Mouse (Mus musculus): ENCODE data around the gene Mocs2.

Mocs2 gene

DNA sequence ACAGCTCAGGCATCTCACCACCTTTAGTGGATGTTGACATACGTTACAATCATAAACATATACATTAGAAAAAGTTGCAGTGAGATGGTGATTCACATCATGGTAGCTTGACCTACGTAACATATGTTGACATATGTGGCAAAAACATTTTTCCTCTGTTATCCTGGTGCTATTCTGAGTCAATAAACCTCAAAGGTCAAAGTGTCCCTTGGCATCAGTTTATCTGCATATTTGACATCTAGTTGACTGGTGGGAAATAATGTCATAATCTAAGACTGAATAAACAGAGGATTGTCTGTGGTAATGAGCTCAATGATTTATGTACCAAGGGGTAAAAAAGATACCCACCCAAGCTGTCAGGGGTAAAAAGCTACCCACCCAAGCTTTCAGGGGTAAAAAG lies 35.1 kb downstream of the Mocs2 start:
- DNase-seq (ENCODE audit: low read depth, low spot score) = no peak

DNA sequence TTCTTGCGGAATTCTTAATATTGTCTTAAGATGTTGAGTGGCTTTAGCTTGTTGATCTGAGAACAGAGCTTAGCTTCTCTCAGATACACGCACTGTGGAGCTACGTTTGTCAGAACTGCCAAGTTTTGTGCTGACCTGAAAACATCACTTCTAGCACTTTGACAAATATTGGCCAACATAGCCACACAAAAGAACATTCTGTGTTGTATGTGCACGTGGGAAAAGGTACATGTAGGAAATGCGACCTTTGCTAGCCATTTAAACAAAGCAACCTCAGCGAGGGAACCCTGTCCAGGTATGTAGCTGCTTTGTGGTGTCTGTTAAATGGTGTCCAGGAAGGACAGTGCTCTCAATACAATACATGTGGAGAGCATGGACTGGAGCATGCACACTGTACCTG lies 36.0 kb downstream of the Mocs2 start:
- DNase-seq (ENCODE audit: low read depth, low spot score) = no peak

DNA sequence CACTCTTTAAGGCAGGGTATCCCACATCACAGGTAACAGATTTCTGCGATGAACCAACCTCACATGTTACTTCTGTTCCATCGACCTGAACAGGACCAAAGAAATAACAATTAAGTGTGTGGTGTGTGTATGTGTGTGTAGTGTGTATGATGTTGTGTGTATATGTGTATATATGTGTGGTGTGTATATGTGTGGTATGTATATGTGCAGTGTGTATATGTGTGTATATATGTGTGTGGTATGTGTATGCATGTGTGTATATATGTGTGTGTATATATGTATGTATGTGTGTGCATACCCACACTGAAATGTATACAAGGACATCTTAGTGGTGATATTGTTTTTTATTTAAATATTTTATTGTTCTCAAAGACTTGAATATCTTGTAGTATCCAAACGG lies 36.4 kb downstream of the Mocs2 start:
- no peak for DNase-seq (ENCODE audit: low read depth, low spot score)

DNA sequence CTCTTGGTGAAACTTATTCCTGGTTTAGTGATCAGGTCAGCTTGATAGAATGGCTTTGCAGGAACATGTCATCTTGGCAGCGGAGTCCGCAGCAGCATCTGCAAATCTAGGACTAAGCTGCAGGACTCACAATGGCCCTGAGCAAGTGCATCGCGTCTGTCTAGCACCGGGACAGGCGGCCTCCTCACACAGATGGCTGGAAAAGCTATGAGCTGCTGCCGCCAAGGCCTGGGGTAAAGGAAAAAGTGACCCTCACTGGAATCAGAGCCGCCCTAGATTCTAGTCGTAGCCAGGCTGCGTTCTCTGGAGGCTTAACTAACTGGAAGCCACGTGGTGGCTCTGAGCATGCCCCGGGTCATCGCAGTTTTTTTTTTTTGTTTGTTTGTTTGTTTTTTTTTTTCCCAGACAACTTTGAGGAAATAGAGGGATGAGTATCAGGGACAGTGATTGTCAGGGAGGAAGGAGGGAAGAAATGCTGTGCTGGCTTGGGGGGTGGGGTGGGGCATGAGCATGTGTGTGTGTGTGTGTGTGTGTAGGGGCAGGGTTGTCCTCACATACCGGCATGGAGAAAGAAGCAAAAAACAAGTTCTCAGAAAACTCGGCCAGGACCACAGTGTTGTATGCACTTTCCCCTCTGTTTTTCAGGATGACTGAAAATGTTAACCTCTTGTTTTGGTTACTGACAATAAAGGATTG lies 37.7 kb downstream of the Mocs2 start:
- no peak for DNase-seq (ENCODE audit: low read depth, low spot score)

DNA sequence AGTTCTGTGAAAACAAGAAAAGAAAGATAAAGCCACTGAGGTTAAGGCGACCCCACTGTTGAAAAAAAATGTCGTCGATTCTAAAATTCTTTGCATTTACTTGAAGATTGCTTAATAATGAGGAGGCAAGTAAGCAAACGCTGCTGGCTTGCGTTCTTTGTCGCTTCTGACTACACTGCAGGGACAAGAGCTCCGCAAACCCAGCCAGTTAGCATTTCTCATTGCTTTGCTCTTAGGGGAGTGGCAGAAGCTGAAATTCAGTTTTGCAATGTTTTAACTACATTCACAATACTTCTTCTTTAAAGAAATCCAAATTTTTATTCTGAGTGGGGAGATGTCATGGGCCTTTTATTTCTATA lies 38.2 kb downstream of the Mocs2 start:
- DNase-seq (ENCODE audit: low read depth, low spot score) = no peak

DNA sequence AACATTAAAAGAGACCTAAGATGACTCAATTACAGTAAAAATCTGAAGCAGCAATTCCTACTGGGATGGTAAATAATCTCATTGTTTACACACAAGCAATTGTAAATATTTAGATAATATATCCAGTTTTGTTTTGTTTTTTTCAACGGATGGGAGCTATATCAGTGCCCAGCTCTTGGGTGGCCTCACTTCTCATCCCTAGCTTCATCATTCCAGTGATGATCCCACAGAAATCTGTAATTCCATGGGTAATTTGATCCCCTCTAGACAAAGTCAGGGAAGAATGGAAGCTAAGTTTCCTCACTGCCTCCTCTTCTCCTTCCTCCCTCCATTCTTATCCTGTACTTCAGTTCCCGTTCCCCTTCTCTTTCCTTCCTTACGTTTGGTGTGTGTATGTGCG lies 39.5 kb downstream of the Mocs2 start:
- no peak for DNase-seq (ENCODE audit: low read depth, low spot score)

DNA sequence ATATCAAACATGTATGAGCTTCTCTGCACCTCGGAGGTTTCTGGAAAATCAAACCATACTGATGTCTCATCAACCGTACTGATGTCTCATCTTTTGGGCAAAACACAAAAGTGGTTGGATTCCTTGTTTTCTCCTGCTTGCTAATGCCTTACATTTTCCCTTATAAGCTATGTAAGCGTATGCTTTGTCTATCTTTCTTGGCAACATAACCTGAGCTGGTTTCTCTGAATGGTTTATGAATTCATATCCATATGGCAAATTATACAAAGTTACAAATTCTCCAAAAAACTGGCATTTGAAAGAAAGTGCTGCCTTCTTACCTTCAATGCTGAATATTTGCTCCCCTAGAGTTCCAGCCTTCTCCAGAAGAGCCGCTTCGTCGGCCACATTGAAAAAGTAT lies 56.7 kb downstream of the Mocs2 start:
- no peak for DNase-seq (ENCODE audit: low read depth, low spot score)

DNA sequence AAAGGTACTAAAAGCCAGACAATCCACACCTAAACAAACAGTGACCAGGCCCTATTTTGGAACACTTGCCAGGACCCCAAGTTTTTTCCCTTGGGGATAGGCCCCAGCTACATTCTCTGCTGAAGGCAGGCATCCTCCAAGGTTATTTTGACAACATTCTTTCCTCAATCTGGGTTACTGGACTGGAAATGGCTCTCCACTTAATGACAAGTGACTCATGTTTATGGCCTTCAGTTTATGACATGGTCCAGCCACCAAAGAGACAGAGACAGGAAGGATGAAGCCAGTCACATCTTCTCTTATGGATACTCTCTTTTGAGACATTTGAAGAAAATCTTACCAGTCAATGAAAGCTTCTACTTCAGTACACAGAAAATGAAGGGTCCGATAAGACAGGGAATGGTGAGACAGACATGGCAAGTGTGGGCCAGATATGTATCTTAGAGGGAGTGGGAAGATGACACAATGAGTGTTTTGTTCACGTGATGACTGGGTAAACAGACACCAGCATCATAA lies 58.0 kb downstream of the Mocs2 start:
- DNase-seq (ENCODE audit: low read depth, low spot score) = no peak

DNA sequence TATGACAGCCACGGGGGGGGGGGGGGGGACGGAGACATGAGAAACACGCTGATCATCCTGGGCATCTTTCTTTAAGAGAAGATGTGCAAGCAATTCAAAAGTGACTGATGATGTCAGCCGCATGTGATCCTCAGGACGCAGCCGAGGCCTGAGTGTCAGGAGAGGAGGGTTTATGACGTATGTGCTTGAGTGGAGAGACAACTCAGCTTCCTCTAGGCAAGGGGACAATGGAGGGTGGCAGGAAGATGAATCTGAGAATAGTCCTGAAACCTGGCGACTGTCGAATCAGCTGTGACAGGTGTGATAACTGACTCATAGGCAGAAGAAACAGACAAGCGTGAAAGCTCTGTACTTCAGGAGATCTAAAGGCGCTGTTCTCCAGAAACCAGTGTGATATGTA lies 60.6 kb downstream of the Mocs2 start:
- no peak for DNase-seq (ENCODE audit: low read depth, low spot score)
